Mouse (Mus musculus) adrenal gland, postnatal 14 days (tissue): ENCODE data around the gene Frrs1. TPM values are rescaled to one million over a fixed set of nuclear protein-coding genes. Genes with fewer than 3 reads are reported as not detected.
A peak's percentile ranks its signal among the peaks of the same experiment; 100 is the strongest.

ENCODE experiments used
- DNase-seq: peaks from one replicate; pipeline ENCODE4 v3.0.0; 2021; ENCODE audit warnings: mixed read lengths
- total RNA-seq: library from RNA; stranded (reverse); gene quantifications from 2 replicates; pipeline ENCODE4 v1.2.3, GENCODE M21; 2021

Gene Frrs1
- total RNA-seq, 1 experiment from 2014 or later, result 21.6 TPM

- no peak for DNase-seq
These were observed 11.2 kb upstream of the Frrs1 start for GRCm38 (mm10) chr3:116848099-116848498.

GRCm38 (mm10) chr3:116848936-116849335 lies 10.3 kb upstream of the Frrs1 start:
- DNase-seq, result peak; percentile 45

- no peak for DNase-seq
These were observed 8.9 kb upstream of the Frrs1 start for GRCm38 (mm10) chr3:116850376-116850775.

DNA sequence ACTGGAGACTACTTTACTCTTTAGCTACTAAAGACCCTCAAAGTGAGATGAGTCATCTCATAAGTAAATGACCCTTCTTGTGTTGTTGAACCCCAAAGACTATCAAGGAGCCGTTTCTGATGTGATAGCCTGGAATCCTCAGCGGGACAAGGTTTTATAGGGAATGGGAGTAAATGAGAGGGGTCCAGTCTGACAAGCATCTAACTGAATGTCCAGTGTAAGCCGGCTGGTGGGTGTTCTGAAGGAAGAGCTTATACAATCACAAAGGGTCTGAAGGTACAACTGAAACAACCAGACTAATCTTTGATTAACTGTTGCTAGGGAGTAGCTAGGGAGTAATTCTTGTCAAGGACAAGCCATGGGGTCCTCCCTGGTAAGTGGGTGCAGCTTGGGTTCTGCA lies 6.8 kb upstream of the Frrs1 start:
- no peak for DNase-seq

GRCm38 (mm10) chr3:116857611-116858010 lies 1.7 kb upstream of the Frrs1 start:
- DNase-seq, result no peak

GRCm38 (mm10) chr3:116859752-116860151 lies 488 bp downstream of the Frrs1 start:
- no peak for DNase-seq

- DNase-seq, result no peak
These were observed 1.3 kb downstream of the Frrs1 start for GRCm38 (mm10) chr3:116860333-116861222.

- DNase-seq, result no peak
These were observed 1.9 kb downstream of the Frrs1 start for GRCm38 (mm10) chr3:116861223-116861539.

DNA sequence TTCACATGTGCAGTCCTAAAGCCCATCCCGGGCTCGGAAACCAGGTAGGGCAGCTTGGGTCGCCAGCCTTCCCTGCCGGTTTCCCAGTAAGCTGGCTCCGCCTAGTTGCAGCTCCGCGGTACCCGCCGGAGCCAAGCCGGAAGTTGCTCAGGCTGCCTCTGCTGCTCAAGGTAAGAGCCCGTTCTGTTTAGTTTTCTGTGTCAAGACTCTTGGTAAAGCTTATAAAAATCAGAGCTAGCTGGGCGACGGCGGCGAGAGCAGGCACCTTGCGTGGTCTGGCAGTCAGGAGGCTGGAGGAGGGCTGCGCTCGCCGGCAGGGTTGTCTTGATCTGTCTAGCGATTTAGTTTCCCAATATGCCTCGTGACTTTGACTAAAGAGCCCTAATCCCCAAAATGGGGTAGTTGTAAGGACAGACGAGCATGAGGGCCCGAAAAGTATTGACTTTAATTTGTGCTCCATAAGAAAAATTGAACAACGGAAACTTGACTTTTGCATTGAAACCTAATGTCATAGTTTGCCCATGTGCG lies 2.3 kb downstream of the Frrs1 start:
- peak; percentile 79 for DNase-seq

GRCm38 (mm10) chr3:116862621-116863020 lies 3.4 kb downstream of the Frrs1 start:
- no peak for DNase-seq

DNA sequence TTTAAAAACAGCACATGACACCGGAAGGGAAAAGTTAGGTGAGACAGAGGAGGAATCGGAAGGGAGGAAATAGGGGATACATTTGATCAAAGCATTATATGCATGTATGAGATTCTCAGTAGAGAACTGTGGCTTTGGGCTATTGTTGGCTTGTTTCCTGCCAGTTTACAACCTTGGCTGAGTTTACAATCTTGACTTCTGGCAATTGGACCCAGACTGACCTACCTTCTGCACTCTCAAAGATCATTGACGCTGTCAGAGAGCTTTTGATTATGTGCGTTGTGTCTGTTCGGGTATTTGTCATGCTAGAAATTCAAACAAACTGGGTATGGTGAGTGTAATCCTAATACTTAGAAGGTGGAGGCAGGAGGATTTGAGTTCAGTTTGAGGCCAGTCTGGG lies 5.2 kb downstream of the Frrs1 start:
- DNase-seq, result no peak

GRCm38 (mm10) chr3:116865199-116865636 lies 6.0 kb downstream of the Frrs1 start:
- no peak for DNase-seq

GRCm38 (mm10) chr3:116870372-116870771 lies 11.1 kb downstream of the Frrs1 start:
- no peak for DNase-seq

- DNase-seq, result no peak
These were observed 23.1 kb downstream of the Frrs1 start for GRCm38 (mm10) chr3:116882221-116882960.

DNA sequence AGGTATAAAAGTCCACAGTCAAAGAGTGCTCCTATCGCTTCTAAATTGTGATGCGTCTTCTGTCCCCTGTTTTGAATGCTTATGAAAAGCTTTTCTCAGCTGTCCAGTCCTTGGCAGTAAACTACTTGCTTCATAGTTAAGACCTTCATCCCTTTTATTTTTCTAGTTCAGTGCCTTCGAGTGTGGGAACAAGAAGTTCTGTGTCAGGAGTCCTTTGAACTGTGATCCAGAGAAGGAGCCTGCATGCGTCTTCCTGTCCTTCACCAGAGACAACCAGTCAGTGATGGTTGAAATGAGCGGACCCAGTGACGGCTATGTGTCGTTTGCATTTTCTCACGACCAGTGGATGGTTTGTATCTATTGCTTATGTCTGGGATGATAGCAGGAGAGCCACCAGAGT lies 25.7 kb downstream of the Frrs1 start:
- DNase-seq, result no peak

DNA sequence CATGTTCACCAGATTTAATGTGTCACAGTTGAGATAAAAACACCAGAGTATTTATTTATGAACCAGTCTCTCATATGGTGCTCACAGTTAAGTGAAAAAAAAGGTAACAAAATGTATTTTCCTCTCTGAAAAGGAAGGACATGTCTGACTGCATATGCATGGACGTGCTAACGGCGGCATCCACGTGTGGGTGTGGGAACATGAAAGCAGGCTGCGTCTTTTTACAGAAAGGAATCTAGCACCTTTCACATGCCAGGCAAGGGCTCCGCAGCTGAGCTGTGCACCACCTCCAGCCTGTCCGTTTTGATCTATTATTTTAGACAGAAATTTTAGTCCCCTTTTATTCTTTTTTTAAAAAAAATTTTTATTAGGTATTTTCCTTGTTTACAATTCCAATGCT lies 30.1 kb downstream of the Frrs1 start:
- DNase-seq, result no peak

- no peak for DNase-seq
These were observed 31.3 kb downstream of the Frrs1 start for GRCm38 (mm10) chr3:116890576-116890975.

DNA sequence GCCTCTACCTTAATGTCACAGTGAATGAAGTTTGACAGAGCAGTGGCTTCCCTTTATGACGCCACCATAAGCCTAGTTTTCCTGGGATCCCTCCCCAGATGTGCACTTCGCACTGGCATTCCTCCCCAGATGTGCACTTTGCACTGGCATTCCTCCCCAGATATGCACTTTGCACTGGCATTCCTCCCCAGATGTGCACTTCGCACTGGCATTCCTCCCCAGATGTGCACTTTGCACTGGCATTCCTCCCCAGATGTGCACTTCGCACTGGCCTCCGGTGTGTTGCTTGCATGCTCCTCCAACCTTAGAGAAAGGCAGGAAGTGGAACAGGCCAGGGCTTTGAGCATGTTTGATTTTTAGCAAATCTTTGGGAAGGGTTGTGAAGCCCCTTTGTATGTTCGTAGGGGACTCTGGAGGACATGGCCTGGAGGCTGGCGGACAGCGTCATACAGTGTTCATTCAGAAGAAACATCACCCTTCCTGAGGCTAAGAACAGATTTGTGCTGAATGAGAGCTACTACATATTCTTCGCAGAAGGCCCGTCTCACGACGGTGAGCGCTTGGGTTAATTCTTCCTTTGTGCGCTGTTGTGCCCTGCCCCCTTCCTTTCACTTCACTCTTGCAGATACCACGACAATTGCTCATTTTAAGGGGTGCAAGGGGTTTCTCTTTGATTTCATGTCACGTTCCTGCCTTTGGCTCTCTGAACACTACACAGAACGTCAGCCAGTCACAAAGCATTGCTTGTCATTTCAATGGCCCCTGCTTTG lies 32.4 kb downstream of the Frrs1 start:
- no peak for DNase-seq

DNA sequence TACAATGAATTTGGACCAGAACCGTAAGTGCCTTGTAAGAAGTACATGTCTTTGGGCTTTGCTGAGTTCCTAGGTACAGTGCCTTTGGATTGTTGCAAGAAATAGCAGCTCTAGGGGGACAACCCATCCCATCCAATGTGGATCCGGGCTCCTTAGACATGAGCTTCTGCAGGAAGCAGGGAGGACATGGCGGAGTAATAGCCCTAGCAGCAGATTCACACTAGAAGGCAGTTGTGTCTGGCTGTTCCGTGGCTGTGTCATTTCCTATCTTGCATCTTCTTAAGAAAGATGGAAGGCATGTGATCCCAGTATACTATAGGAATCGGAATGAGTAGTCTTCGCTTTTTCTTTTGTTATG lies 32.9 kb downstream of the Frrs1 start:
- no peak for DNase-seq

- DNase-seq, result no peak
These were observed 33.6 kb downstream of the Frrs1 start for GRCm38 (mm10) chr3:116892872-116893271.

GRCm38 (mm10) chr3:116904158-116904557 lies 44.9 kb downstream of the Frrs1 start:
- peak; percentile 85 for DNase-seq

GRCm38 (mm10) chr3:116905898-116906297 lies 46.6 kb downstream of the Frrs1 start:
- DNase-seq, result no peak

DNA sequence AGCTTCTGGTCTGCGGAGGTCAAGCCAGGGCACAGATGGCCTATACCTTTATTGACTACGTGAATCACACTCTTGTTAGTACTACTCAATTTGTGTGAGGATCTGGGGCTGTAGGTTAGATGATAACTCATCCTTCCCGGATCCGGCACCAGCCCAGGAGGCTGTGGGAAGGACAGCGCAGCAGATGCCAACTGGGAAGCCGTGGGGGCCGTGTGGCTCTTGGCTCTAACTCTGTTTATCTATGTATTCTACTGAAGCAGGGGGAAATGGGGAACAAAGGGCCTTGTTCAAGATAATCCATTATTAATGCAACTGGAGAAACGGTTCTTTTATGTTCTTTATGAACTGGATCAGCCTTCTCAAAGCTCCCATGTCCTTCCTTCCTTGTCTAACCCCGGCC lies 47.3 kb downstream of the Frrs1 start:
- DNase-seq, result no peak
